Mouse (Mus musculus): ENCODE results near the gene Bdkrb1. TPM values are rescaled to one million over a fixed set of nuclear protein-coding genes. Genes with fewer than 3 reads are reported as not detected.

The Bdkrb1 gene
- polyA plus RNA-seq, 1 experiment, result not detected

DNA sequence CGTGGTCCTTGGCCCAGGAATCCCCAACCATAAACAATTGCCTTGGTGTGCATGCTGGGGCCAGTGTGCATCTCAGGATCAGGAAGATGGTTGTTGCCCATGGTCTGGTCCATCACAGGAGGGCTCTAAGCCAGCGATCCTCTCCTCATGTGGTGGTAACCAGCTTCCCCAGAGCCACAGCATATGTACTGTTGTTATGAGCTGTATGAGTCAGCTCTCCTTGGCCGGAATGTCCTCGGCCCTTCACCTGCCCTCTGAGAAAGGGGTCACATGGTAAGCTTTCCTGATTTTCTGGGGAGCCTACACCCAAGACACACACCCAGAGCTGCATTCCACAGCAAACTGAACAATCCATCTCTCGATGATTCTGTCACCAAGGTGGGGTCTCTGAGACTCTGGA lies 37.7 kb upstream of the Bdkrb1 start:
- Histone ChIP-seq H3K4me3 (ENCODE audit: insufficient read depth, low read length) (no peak overlapping the region), H3K27ac (ENCODE audit: insufficient read depth, low read length) (no peak overlapping the region), H3K4me1 (ENCODE audit: control insufficient read depth, insufficient read depth, low read length) (no peaks in the 10 kb centered on the region; the same call in 1 of the 2 replicates)
- no peak for TF ChIP-seq CTCF (IDR thresholded peaks at IDR 0.05; ENCODE audit: borderline replicate concordance, insufficient read depth, low read length)
- TF ChIP-seq POLR2A (IDR thresholded peaks at IDR 0.05; ENCODE audit: low read depth, low read length), result no peak

DNA sequence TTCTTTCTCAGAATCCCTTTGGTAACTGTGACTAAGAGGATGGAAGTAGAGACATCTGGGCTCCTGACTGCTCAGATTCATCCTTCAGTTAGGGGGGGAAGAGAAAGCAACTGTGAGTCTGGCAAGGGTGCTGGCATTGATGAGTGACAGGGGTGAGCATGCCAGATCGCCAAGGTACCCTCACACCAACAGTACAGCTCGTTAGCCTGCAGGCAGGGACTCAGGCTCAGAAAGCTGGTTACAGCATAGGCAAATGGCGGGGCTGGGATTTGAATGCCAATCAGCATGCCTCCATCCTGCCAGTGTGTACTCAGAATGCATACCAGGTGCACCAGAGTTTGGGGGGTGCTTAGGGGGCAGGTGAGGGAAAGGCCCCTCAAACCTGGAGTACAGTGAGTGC lies 31.0 kb upstream of the Bdkrb1 start:
- TF ChIP-seq CTCF (IDR thresholded peaks at IDR 0.05; ENCODE audit: borderline replicate concordance, insufficient read depth, low read length) (no peak), POLR2A (IDR thresholded peaks at IDR 0.05; ENCODE audit: low read depth, low read length) (no peak)
- no peaks in the 10 kb centered on the region for H3K4me1 ChIP-seq (ENCODE audit: control insufficient read depth, insufficient read depth, low read length)
- H3K4me3 ChIP-seq (ENCODE audit: insufficient read depth, low read length), result no peak overlapping the region
- H3K27ac ChIP-seq (ENCODE audit: insufficient read depth, low read length), result no peak overlapping the region

DNA sequence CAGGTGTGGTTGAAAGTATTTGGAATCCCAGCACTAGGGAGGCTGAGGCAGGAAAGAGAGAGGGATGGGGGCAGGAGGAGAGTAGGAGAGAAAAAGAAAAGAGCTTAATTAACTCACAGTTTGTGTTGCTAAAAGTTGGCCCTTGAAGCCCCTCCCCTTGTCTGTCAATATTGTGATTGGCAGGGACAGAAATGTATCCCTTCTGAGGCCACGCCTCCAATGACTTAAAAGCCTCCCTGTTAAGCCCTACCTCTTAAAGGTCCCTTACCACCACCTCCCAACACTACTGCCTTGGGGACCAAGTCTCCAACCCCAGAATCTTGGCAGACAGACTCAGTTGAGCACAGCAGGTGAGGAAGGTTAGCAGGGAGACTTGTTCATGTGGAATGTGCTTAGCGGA lies 30.3 kb upstream of the Bdkrb1 start:
- TF ChIP-seq POLR2A (IDR thresholded peaks at IDR 0.05; ENCODE audit: low read depth, low read length) (no peak), CTCF (IDR thresholded peaks at IDR 0.05; ENCODE audit: borderline replicate concordance, insufficient read depth, low read length) (no peak)
- Histone ChIP-seq H3K4me1 (ENCODE audit: control insufficient read depth, insufficient read depth, low read length) (no peaks in the 10 kb centered on the region), H3K4me3 (ENCODE audit: insufficient read depth, low read length) (no peak overlapping the region), H3K27ac (ENCODE audit: insufficient read depth, low read length) (no peak overlapping the region)

DNA sequence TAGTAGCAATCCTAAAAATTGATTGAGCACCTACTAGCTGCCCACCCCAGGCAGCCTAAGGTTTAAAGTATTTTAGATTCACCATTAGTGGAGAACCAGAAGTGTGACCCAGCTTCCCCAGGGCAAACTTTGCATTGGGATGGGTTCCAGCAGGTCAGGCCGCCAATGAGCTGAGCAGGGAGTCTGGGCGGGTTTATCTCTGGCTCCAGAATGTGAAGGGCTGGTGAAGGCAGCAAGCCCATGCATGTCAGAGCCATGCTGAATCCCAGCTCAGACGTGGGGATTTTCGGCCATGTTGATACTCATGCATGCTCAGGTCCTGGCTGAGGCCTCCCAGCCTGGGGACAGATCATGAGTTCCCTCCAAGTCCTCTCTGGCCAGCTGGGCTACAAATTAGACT lies 28.5 kb upstream of the Bdkrb1 start:
- no peak overlapping the region for H3K27ac ChIP-seq (ENCODE audit: insufficient read depth, low read length)
- TF ChIP-seq POLR2A (IDR thresholded peaks at IDR 0.05; ENCODE audit: low read depth, low read length) (no peak), CTCF (IDR thresholded peaks at IDR 0.05; ENCODE audit: borderline replicate concordance, insufficient read depth, low read length) (no peak)
- no peak overlapping the region for H3K4me3 ChIP-seq (ENCODE audit: insufficient read depth, low read length)
- H3K4me1 ChIP-seq (ENCODE audit: control insufficient read depth, insufficient read depth, low read length), result no peaks in the 10 kb centered on the region

DNA sequence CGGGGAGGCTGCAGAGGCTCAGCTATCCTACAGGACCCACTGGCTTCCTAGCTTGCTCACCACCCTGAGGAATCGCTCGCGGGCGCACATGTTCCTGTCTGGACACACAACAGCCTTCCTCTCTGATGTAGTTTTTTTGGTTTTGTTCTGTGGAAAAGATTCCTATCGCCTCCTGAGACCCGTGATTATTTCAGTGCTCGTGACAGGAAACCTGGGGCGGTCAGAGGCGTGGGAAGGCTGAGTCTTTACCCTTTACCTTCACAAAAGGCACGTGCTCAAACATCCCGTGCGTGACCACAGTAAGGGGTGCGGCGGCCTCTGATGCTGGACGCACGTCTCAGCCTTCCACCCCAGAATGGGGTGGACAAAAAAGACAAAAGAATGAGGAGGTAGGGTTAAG lies 22.4 kb upstream of the Bdkrb1 start:
- H3K4me3 ChIP-seq (ENCODE audit: insufficient read depth, low read length), result no peak overlapping the region

DNA sequence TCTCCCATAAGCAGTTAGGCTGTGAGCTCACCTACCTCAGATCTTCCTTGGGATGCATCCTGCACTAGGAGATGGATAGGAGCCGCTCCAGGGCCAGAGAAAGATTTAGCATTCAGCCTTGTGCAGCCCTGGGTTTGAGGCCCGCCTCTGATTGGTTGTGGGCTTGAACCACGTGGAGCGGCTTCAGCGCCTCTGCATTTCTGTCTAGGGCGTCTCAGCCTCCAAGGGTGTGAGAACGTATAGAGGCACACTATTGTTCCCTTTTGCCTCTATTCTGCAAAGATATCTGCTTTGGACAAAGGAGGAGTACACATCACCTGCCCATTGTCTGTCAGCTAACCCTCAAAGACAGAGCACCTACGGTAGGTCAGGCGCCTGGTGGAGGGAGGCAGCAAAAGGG lies 20.4 kb upstream of the Bdkrb1 start:
- Histone ChIP-seq H3K4me1 (ENCODE audit: control insufficient read depth, insufficient read depth, low read length) (no peaks in the 10 kb centered on the region), H3K27ac (ENCODE audit: insufficient read depth, low read length) (no peak overlapping the region), H3K4me3 (ENCODE audit: insufficient read depth, low read length) (no peak overlapping the region)
- no peak for TF ChIP-seq POLR2A (IDR thresholded peaks at IDR 0.05; ENCODE audit: low read depth, low read length)
- no peak for TF ChIP-seq CTCF (IDR thresholded peaks at IDR 0.05; ENCODE audit: borderline replicate concordance, insufficient read depth, low read length)

More for the DNA sequence above, 22.4 kb upstream of the Bdkrb1 start:
- H3K27ac ChIP-seq (ENCODE audit: insufficient read depth, low read length), result no peak overlapping the region
- TF ChIP-seq CTCF (IDR thresholded peaks at IDR 0.05; ENCODE audit: borderline replicate concordance, insufficient read depth, low read length), result no peak
- TF ChIP-seq POLR2A (IDR thresholded peaks at IDR 0.05; ENCODE audit: low read depth, low read length), result no peak
- H3K4me1 ChIP-seq (ENCODE audit: control insufficient read depth, insufficient read depth, low read length), result no peaks in the 10 kb centered on the region

DNA sequence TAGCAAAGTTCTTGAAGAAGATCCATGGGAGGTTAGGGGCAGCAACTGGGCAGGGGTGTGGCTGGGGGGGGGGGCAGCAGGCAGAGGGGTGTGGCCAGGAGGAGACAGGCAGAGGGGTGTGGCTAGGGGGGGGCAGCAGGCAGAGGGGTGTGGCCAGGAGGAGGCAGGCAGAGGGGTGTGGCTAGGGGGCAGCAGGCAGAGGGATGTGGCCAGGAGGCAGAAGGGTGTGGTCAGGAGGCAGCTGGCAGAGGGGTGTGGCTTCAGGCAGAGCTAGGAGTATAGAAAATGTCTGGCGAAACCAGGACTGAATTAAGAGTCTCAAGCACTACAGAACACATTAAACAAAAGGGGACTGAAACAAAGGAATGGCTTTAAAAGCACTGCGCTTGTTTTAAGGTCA lies 19.4 kb upstream of the Bdkrb1 start:
- H3K27ac ChIP-seq (ENCODE audit: insufficient read depth, low read length), result no peak overlapping the region
- TF ChIP-seq POLR2A (IDR thresholded peaks at IDR 0.05; ENCODE audit: low read depth, low read length) (no peak), CTCF (IDR thresholded peaks at IDR 0.05; ENCODE audit: borderline replicate concordance, insufficient read depth, low read length) (no peak)
- no peak overlapping the region for H3K4me3 ChIP-seq (ENCODE audit: insufficient read depth, low read length)

DNA sequence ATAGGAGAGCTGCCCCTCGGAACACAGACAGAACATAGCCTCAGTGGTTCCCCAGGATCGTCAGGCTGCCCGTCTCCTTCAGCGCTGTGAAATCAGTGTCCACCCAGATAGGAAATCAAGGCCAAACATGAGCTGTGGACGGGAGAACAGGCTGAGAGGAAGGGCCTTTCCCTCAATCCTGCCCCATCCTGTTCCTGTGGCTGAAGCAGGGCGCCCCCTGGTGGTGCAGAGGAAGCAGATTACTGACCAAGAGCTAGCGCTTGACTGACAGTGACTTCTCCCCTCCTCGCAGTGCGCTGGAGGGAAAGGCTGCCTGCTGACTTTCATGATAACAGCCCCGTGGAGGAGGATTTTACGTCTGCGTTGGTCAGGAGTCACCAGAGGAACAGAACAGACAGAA lies 18.0 kb upstream of the Bdkrb1 start:
- Histone ChIP-seq H3K4me3 (ENCODE audit: insufficient read depth, low read length) (no peak overlapping the region), H3K4me1 (ENCODE audit: control insufficient read depth, insufficient read depth, low read length) (no peaks in the 10 kb centered on the region), H3K27ac (ENCODE audit: insufficient read depth, low read length) (no peak overlapping the region)
- TF ChIP-seq CTCF (IDR thresholded peaks at IDR 0.05; ENCODE audit: borderline replicate concordance, insufficient read depth, low read length), result peak; percentile 90
- no peak for TF ChIP-seq POLR2A (IDR thresholded peaks at IDR 0.05; ENCODE audit: low read depth, low read length)

More for the DNA sequence above, 19.4 kb upstream of the Bdkrb1 start:
- no peaks in the 10 kb centered on the region for H3K4me1 ChIP-seq (ENCODE audit: control insufficient read depth, insufficient read depth, low read length)

DNA sequence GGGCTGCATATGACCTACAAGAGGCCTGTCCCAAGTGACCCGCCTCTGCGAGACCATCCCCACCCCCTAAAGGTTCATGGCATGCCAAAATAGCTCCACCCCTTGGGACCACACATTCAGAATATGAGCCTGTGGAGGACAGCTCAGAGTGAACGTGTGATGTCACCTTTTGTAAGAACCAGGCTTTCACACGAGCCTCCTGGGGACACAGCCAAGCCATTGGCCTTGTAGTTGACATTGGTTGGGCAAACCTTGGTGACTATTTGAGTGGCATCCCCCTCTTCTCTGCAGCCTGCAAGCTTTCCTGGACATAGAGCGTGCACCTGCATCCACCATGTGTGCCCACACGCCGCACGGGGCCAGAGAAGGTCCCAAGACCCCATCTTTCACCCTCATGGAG lies 15.4 kb upstream of the Bdkrb1 start:
- Histone ChIP-seq H3K4me3 (ENCODE audit: insufficient read depth, low read length) (no peak overlapping the region), H3K27ac (ENCODE audit: insufficient read depth, low read length) (no peak overlapping the region), H3K4me1 (ENCODE audit: control insufficient read depth, insufficient read depth, low read length) (no peaks in the 10 kb centered on the region)
- TF ChIP-seq CTCF (IDR thresholded peaks at IDR 0.05; ENCODE audit: borderline replicate concordance, insufficient read depth, low read length) (no peak), POLR2A (IDR thresholded peaks at IDR 0.05; ENCODE audit: low read depth, low read length) (no peak)

DNA sequence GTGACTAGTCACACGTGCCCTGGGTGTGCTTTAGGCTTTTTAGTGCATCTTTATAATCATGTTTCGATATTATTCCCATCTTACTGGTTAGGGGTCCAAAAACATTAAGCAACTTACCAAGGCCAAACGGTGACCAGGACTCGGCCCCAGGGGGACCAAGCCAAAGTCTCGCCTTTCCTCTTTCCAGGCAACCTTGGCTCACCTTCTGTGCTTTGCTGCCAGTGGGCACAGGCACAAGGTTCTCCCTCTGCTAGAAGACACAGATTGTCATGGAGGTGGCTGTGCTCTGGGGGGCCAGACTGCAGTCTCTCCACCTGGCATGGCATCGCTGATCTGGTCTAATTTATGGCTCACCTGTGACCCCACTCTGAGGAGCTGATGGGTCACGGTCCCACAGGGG lies 12.1 kb upstream of the Bdkrb1 start:
- Histone ChIP-seq H3K4me1 (ENCODE audit: control insufficient read depth, insufficient read depth, low read length) (no peaks in the 10 kb centered on the region), H3K4me3 (ENCODE audit: insufficient read depth, low read length) (no peak overlapping the region), H3K27ac (ENCODE audit: insufficient read depth, low read length) (no peak overlapping the region)
- TF ChIP-seq CTCF (IDR thresholded peaks at IDR 0.05; ENCODE audit: borderline replicate concordance, insufficient read depth, low read length) (no peak), POLR2A (IDR thresholded peaks at IDR 0.05; ENCODE audit: low read depth, low read length) (no peak)

DNA sequence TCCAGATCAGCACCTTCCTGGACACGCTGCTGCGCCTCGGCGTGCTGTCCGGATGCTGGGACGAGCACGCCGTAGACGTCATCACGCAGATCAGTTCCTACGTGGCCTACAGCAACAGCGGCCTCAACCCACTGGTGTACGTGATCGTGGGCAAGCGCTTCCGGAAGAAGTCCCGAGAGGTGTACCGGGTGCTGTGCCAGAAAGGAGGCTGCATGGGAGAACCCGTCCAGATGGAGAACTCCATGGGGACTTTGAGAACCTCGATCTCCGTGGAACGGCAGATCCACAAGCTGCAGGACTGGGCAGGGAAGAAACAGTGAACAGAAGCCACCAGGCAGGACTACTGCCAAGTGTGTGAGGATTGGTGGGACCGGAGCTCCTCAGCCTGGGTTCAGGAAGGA lies 10.5 kb upstream of the Bdkrb1 start:
- TF ChIP-seq CTCF (IDR thresholded peaks at IDR 0.05; ENCODE audit: borderline replicate concordance, insufficient read depth, low read length) (no peak), POLR2A (IDR thresholded peaks at IDR 0.05; ENCODE audit: low read depth, low read length) (no peak)

More for the DNA sequence above, 10.5 kb upstream of the Bdkrb1 start:
- H3K4me1 ChIP-seq (ENCODE audit: control insufficient read depth, insufficient read depth, low read length), result no peaks in the 10 kb centered on the region
- no peak overlapping the region for H3K27ac ChIP-seq (ENCODE audit: insufficient read depth, low read length)
- no peak overlapping the region for H3K4me3 ChIP-seq (ENCODE audit: insufficient read depth, low read length)
